Mouse (Mus musculus) cerebellum, adult 2 months (tissue): Measurements from ENCODE around the gene Psmb11.

Experiments
- CTCF ChIP-seq: fragments of 200-500 bp; IDR thresholded peaks from 2 replicates; pipeline ENCODE4 v1.5.1; 2011; ENCODE audit warnings: low read depth, mild to moderate bottlenecking, control low read depth, low read length, moderate library complexity, borderline replicate concordance; ENCODE audit not compliant: insufficient read depth
- POLR2A ChIP-seq: fragments of 200-500 bp; IDR thresholded peaks from 2 replicates; pipeline ENCODE4 v1.6.1; 2011; ENCODE audit warnings: low read length, control low read depth, borderline replicate concordance; ENCODE audit not compliant: insufficient read depth

- TF ChIP-seq CTCF (no peak), POLR2A (no peak)
Measured at GRCm38 (mm10) chr14:54582536-54582935, 38.7 kb upstream of the Psmb11 start.
